14 mouse cellular contexts compared by ENCODE assay signal in the genomic region with DNA sequence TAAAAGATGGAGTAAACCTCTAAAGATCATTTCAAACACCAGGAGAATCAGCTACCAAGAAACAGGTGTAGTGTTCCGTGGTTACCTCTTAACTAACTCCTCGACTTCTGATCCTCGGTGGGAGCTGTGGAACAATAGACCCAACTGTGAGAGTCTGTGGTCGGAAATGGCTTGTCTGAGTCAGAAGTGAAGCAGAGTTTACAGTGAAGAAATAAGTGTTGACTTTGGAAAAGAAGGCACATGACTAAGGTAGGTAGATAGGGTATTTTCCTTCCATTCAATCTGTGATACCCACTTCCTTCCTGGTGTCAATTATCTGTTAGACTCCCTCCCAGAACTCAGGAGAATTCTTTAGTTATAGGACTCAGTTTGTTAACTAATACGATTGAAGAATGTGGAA. TPM values are rescaled to one million over a fixed set of nuclear protein-coding genes. Genes with fewer than 3 reads are reported as not detected.
DNase-seq lines count a peak whose midpoint lies in the region.
"Had no signal": no experiment of that assay in that cellular context is flagged by ENCODE, and none has a peak within 500 bp of the region (broad histone marks: within the 10 kb centered on the region; RNA-seq: fewer than 3 reads in every experiment).

No protein-coding gene starts in this region.

- peak; percentile 21 for DNase-seq in 3134 (ENCODE audit: extremely low read depth, insufficient read length, low spot score)
- peak; percentile 92 for DNase-seq in 416B (ENCODE audit: low read depth)
- DNase-seq in NIH3T3 (ENCODE audit: low read depth), result peak; percentile 44
- DNase-seq in induced T-regulatory cell, adult 2 months (ENCODE audit: low read depth), result peak; percentile 85
- DNase-seq in yolk sac, embryonic 10.5 days (ENCODE audit: low spot score), result no peak
- DNase-seq in gastrocnemius, adult 18-20 months (ENCODE audit: low spot score), result no peak
- DNase-seq in layer of hippocampus, adult 18-20 months (ENCODE audit: low spot score in 2 of 2), result no peak
- no peak for DNase-seq in cerebellum, postnatal 36 days
- DNase-seq: cerebellum, adult 2 months; gastrocnemius, postnatal 36 days; kidney, adult 8-10 months; kidney, postnatal 36 days; lung, adult 18-20 months; thymus, postnatal 25 days had no signal

RNA-seq across cellular contexts. Expression of gene Casp3, which starts 24.2 kb away (rescaled TPM):
- total RNA-seq in gastrocnemius, adult 18-20 months (2021), result 1 to 10 TPM in 1 of 2 experiments, under 1 TPM in 1; 0.94 to 1.5 TPM
- total RNA-seq in layer of hippocampus, adult 18-20 months (2021), result 1 to 10 TPM; 9.1 to 9.7 TPM

RNA-seq across cellular contexts. Expression of gene Primpol, which starts 24.3 kb away (rescaled TPM):
- 1 to 10 TPM; 1.4 to 1.6 TPM for total RNA-seq in gastrocnemius, adult 18-20 months (2021)
- total RNA-seq in layer of hippocampus, adult 18-20 months (2021), result 1 to 10 TPM; 3.6 to 5.0 TPM

Comparison
In these comparisons a context has a peak if more than half of its experiments do, and no peak if none do; other contexts are left out.
1. DNase-seq: peak in 3134 (single experiment), 416B (single experiment), NIH3T3 (single experiment) and induced T-regulatory cell, adult 2 months (single experiment); none in yolk sac, embryonic 10.5 days (single experiment), gastrocnemius, adult 18-20 months (single experiment), layer of hippocampus, adult 18-20 months (0 of 2) and cerebellum, postnatal 36 days (0 of 2).
2. RNA of gene Casp3, which starts 24.2 kb away (total RNA-seq): 9.1 to 9.7 TPM in layer of hippocampus, adult 18-20 months; 0.94 to 1.5 TPM in gastrocnemius, adult 18-20 months; every median in the first group is over 4 times any median in the second.